1 mouse cellular context compared by ENCODE assay signal in genomic region chr7:30194884-30195283, GRCm38 (mm10).
TF ChIP-seq lines count a peak whose summit lies in the region.

No protein-coding gene starts in this region.

TF ChIP-seq in CH12.LX, 34 proteins besides CTCF, POLR2A, EP300 and RAD21 (continued from another document):
- TF ChIP-seq POLR2AphosphoS2 (IDR thresholded peaks at IDR 0.05; ENCODE audit: low read depth, low read length) (no peak), MEF2A (IDR thresholded peaks at IDR 0.05; ENCODE audit: borderline replicate concordance, low read depth, low read length) (peak; percentile 74; the same call in 1 of the 2 replicates), CHD2 (IDR thresholded peaks at IDR 0.05; ENCODE audit: low read length) (no peak), MYC (IDR thresholded peaks at IDR 0.05; ENCODE audit: low read depth, low read length) (no peak), KAT2A (IDR thresholded peaks at IDR 0.05; ENCODE audit: insufficient replicate concordance, low read length) (0 out of 2 replicates have a peak, but pooled peaks have one; percentile 22), HCFC1 (IDR thresholded peaks at IDR 0.05; ENCODE audit: low read depth, low read length) (peak; percentile 73), ZMIZ1 (IDR thresholded peaks at IDR 0.05; ENCODE audit: low read depth, low read length) (no peak), MXI1 (IDR thresholded peaks at IDR 0.05; ENCODE audit: low read depth, low read length) (0 out of 2 replicates have a peak, but pooled peaks have one; percentile 30), CHD1 (IDR thresholded peaks at IDR 0.05; ENCODE audit: low read depth, low read length) (no peak), USF2 (conservative IDR thresholded peaks at IDR 0.05; ENCODE audit: low read depth, low read length) (no peak), NRF1 (IDR thresholded peaks at IDR 0.05; ENCODE audit: low read depth, low read length) (peak; percentile 95), MAX (IDR thresholded peaks at IDR 0.05; ENCODE audit: low read length) (peak; percentile 55; the same call in 1 of the 2 replicates), NELFE (IDR thresholded peaks at IDR 0.05; ENCODE audit: low read depth, low read length) (peak; percentile 53; the same call in 1 of the 2 replicates), SIN3A (IDR thresholded peaks at IDR 0.05; ENCODE audit: low read length) (peak; percentile 88), TCF12 (IDR thresholded peaks at IDR 0.05; ENCODE audit: low read depth, low read length) (peak; percentile 70)
